Mouse (Mus musculus): ENCODE data around the gene Lcn2. TPM values are rescaled to one million over a fixed set of nuclear protein-coding genes. Genes with fewer than 3 reads are reported as not detected.

Gene Lcn2
- total RNA-seq, 2 experiments from 2014 or later, result 1.7 to 3.4 TPM

Other genes with a start within 250 kb of the Lcn2 start
- 100 to 1,000 TPM; 274 to 285 TPM for gene Prrc2b, start 237.2 kb downstream of the Lcn2 start, total RNA-seq (2021)
- 10 to 100 TPM; 27.2 to 29.0 TPM for gene Pomt1, start 151.7 kb downstream of the Lcn2 start, total RNA-seq (2021)
- 10 to 100 TPM; 65.2 to 74.9 TPM for gene Uck1, start 128.1 kb downstream of the Lcn2 start, total RNA-seq (2021)
- gene Golga2, start 100.9 kb downstream of the Lcn2 start, total RNA-seq (2021), result 10 to 100 TPM; 73.6 to 78.6 TPM
- 100 to 1,000 TPM; 233 to 242 TPM for gene Swi5, start 100.2 kb downstream of the Lcn2 start, total RNA-seq (2021)
- gene Ciz1, start 35.9 kb downstream of the Lcn2 start, total RNA-seq (2021), result 10 to 100 TPM; 65.2 to 75.1 TPM
- gene Dnm1, start 34.9 kb downstream of the Lcn2 start, total RNA-seq (2021), result 100 to 1,000 TPM; 707 to 727 TPM
- gene 1110008P14Rik, start 6.3 kb downstream of the Lcn2 start, total RNA-seq (2021), result 100 to 1,000 TPM; 168 to 176 TPM
- 10 to 100 TPM; 46.5 to 46.9 TPM for gene Ptges2, start 7.6 kb upstream of the Lcn2 start, total RNA-seq (2021)
- gene Naif1, start 62.2 kb upstream of the Lcn2 start, total RNA-seq (2021), result 1 to 10 TPM; 3.3 to 3.7 TPM
- gene Slc25a25, start 63.2 kb upstream of the Lcn2 start, total RNA-seq (2021), result 10 to 100 TPM; 48.9 to 51.3 TPM
- 10 to 100 TPM; 28.2 to 28.9 TPM for gene Fam102a, start 147.1 kb upstream of the Lcn2 start, total RNA-seq (2021)
- 10 to 100 TPM; 83.9 to 86.8 TPM for gene Dpm2, start 182.6 kb upstream of the Lcn2 start, total RNA-seq (2021)
- 10 to 100 TPM; 13.5 to 13.6 TPM for gene Pip5kl1, start 186.5 kb upstream of the Lcn2 start, total RNA-seq (2021)
- 1 to 10 TPM in 1 of 2 experiments, under 1 TPM in 1; 0.81 to 1.2 TPM for gene 9430097D07Rik, start 187.4 kb upstream of the Lcn2 start, total RNA-seq (2021)
- 10 to 100 TPM; 32.3 to 32.6 TPM for gene St6galnac4, start 198.8 kb upstream of the Lcn2 start, total RNA-seq (2021)
- 100 to 1,000 TPM; 122 to 127 TPM for gene St6galnac6, start 211.5 kb upstream of the Lcn2 start, total RNA-seq (2021)
- 100 to 1,000 TPM; 156 TPM for gene Ak1, start 233.5 kb upstream of the Lcn2 start, total RNA-seq (2021)